In the genomic region with DNA sequence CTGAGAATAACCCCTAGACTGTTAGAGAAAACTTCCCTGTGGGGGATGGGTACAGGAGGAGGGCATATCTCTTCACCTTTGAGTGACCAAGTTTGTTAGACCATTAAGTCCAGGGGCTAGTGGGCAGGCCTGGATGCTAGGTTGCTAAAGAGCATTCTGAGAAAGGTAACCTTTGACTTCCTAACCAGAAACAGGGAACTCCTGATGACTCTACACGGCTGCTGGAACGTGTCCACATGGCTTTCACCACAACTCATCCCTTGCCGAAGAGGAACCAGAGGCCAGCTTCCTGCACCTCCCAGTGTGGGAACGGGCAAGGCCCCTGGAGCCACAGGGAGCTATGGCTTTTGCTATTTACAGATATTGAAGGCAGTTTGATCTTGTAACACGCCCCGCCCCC, we compare ENCODE assay signal across 12 mouse cellular contexts. TPM values are rescaled to one million over a fixed set of nuclear protein-coding genes. Genes with fewer than 3 reads are reported as not detected.
DNase-seq lines count a peak whose midpoint lies in the region; ATAC-seq and TF ChIP-seq lines count a peak whose summit lies in the region.
"Had no signal": no experiment of that assay in that cellular context is flagged by ENCODE, and none has a peak within 500 bp of the region (broad histone marks: within the 10 kb centered on the region; RNA-seq: fewer than 3 reads in every experiment).

No protein-coding gene starts in this region.

- H3K4me2 ChIP-seq in midbrain, embryonic 13.5 days (replicated peaks), result no peak overlapping the region
- no peak overlapping the region for H3K4me2 ChIP-seq in midbrain, postnatal 0 days (ENCODE audit: low read depth, low read length, poor library complexity, severe bottlenecking)
- H3K4me2 ChIP-seq: embryonic facial prominence, embryonic 13.5 days; intestine, embryonic 15.5 days had no signal

- ATAC-seq in midbrain, embryonic 13.5 days, result peak; percentile 21; the same call in 1 of the 2 replicates
- ATAC-seq in midbrain, postnatal 0 days (ENCODE audit: low FRiP score), result no peak
- ATAC-seq in megakaryocyte progenitor cell, adult 5-6 weeks (replicated peaks; ENCODE audit: poor library complexity), result 0 out of 2 replicates have a peak, but pooled peaks have one; percentile 44
- ATAC-seq in inflammation-experienced regulatory T-cells, adult 6 months, result no peak
- ATAC-seq in erythroblast, adult 5-6 weeks (replicated peaks; ENCODE audit: low FRiP score, poor library complexity, severe bottlenecking), result no peak

- no peak for TF ChIP-seq CTCF in gastrocnemius, adult 2 months (IDR thresholded peaks at IDR 0.05)
- TF ChIP-seq CTCF in midbrain, postnatal 0 days (IDR thresholded peaks at IDR 0.05), result no peak

- peak; percentile 30 for DNase-seq in gastrocnemius, adult 2 months
- DNase-seq in gastrocnemius, adult 8-10 months (ENCODE audit: low spot score in 2 of 2), result no peak
- no peak for DNase-seq in midbrain, postnatal 0 days (ENCODE audit: low spot score)
- DNase-seq in kidney, adult 9 months, result peak; percentile 62

- no peak overlapping the region for H3K9ac ChIP-seq in midbrain, embryonic 13.5 days (replicated peaks)
- H3K9ac ChIP-seq in midbrain, postnatal 0 days (replicated peaks; ENCODE audit: low read length, poor library complexity, severe bottlenecking), result no peak overlapping the region
- H3K9ac ChIP-seq: embryonic facial prominence, embryonic 13.5 days; intestine, embryonic 15.5 days had no signal

- 85% methylated on average over 6 of the region's 6 CpGs for WGBS in midbrain, embryonic 13.5 days
- 80% methylated on average over 6 of the region's 6 CpGs for WGBS in midbrain, postnatal 0 days

- no peaks in the 10 kb centered on the region for H3K27me3 ChIP-seq in midbrain, embryonic 13.5 days
- H3K27me3 ChIP-seq in midbrain, postnatal 0 days (ENCODE audit: insufficient read depth, low read length), result no peaks in the 10 kb centered on the region
- H3K27me3 ChIP-seq: CH12.LX; embryonic facial prominence, embryonic 13.5 days; intestine, embryonic 15.5 days; megakaryocyte, embryonic 14.5 days had no signal

- H3K4me1 ChIP-seq in midbrain, embryonic 13.5 days (replicated peaks), result peaks cover 9% of the 10 kb centered on the region; the same call in 1 of the 2 replicates
- no peaks in the 10 kb centered on the region for H3K4me1 ChIP-seq in midbrain, postnatal 0 days (ENCODE audit: insufficient read depth, low read length)
- H3K4me1 ChIP-seq: megakaryocyte, embryonic 14.5 days had no signal

- no peak overlapping the region for H3K4me3 ChIP-seq in gastrocnemius, adult 2 months
- no peak overlapping the region for H3K4me3 ChIP-seq in midbrain, embryonic 13.5 days (replicated peaks)
- H3K4me3 ChIP-seq in midbrain, postnatal 0 days (ENCODE audit: low read depth, low read length), result no peak overlapping the region
- H3K4me3 ChIP-seq: embryonic facial prominence, embryonic 13.5 days; intestine, embryonic 15.5 days; megakaryocyte, embryonic 14.5 days had no signal

- peak overlapping the region; percentile 58 for H3K27ac ChIP-seq in gastrocnemius, adult 2 months
- H3K27ac ChIP-seq in midbrain, embryonic 13.5 days, result no peak overlapping the region
- H3K27ac ChIP-seq in midbrain, postnatal 0 days (ENCODE audit: low read depth, low read length), result no peak overlapping the region
- H3K27ac ChIP-seq: embryonic facial prominence, embryonic 13.5 days; intestine, embryonic 15.5 days had no signal

- peaks cover 30% of the 10 kb centered on the region for H3K36me3 ChIP-seq in midbrain, embryonic 13.5 days
- H3K36me3 ChIP-seq in midbrain, postnatal 0 days (ENCODE audit: insufficient read depth, low read length), result no peaks in the 10 kb centered on the region

- H3K9me3 ChIP-seq in midbrain, embryonic 13.5 days, result no peaks in the 10 kb centered on the region
- H3K9me3 ChIP-seq in midbrain, postnatal 0 days (ENCODE audit: low read length), result no peaks in the 10 kb centered on the region
- H3K9me3 ChIP-seq: embryonic facial prominence, embryonic 13.5 days; intestine, embryonic 15.5 days had no signal

- intact Hi-C loops in gastrocnemius, adult 2 months (cut with DNase I), result no loop called here

RNA-seq across cellular contexts. Expression of gene Jag1, which starts 36.0 kb away (rescaled TPM):
- 1 to 10 TPM; 5.3 to 6.7 TPM for total RNA-seq in gastrocnemius, adult 2 months (2021)
- 1 to 10 TPM; 4.4 to 6.2 (median 4.8) TPM for total RNA-seq in gastrocnemius, adult 8-10 months (2022)
- 22.1 and 27.4 TPM in 2 replicates for polyA plus RNA-seq in midbrain, embryonic 13.5 days (2015; fragmentation: Nextera tagmentation; extraction: Ambion mirVana)
- total RNA-seq in midbrain, postnatal 0 days (2014; rRNA removed), result 8.7 and 10.1 TPM in 2 replicates
- polyA plus RNA-seq in midbrain, postnatal 0 days (2015; fragmentation: Nextera tagmentation; extraction: Ambion mirVana), result 4.3 and 4.4 TPM in 2 replicates
- total RNA-seq in megakaryocyte progenitor cell, adult 5-6 weeks (2015), result 0.62 and 0.76 TPM in 2 replicates
- total RNA-seq in megakaryocyte progenitor cell, adult 5-6 weeks (2017), result 0.81 and 1.00 TPM in 2 replicates
- under 1 TPM; 0.13 to 0.86 (median 0.77) TPM for polyA plus RNA-seq in inflammation-experienced regulatory T-cells, adult 6 months (2017; shearing (Covaris generic))
- 0.63 and 0.77 TPM in 2 replicates for total RNA-seq in erythroblast, adult 5-6 weeks (2015; ENCODE audit: low replicate concordance)
- 0.14 and 0.34 TPM in 2 replicates for total RNA-seq in erythroblast, adult 5-6 weeks (2017; ENCODE audit: low replicate concordance)
- total RNA-seq: CH12.LX had no signal

Comparison
In these comparisons a context has a peak if more than half of its experiments do, and no peak if none do; other contexts are left out.
1. DNase-seq: peak in gastrocnemius, adult 2 months (single experiment) and kidney, adult 9 months (single experiment); none in gastrocnemius, adult 8-10 months (0 of 2) and midbrain, postnatal 0 days (single experiment).
2. ATAC-seq: peak in midbrain, embryonic 13.5 days (single experiment) and megakaryocyte progenitor cell, adult 5-6 weeks (single experiment); none in midbrain, postnatal 0 days (single experiment), inflammation-experienced regulatory T-cells, adult 6 months (single experiment) and erythroblast, adult 5-6 weeks (single experiment).